In the genomic region with DNA sequence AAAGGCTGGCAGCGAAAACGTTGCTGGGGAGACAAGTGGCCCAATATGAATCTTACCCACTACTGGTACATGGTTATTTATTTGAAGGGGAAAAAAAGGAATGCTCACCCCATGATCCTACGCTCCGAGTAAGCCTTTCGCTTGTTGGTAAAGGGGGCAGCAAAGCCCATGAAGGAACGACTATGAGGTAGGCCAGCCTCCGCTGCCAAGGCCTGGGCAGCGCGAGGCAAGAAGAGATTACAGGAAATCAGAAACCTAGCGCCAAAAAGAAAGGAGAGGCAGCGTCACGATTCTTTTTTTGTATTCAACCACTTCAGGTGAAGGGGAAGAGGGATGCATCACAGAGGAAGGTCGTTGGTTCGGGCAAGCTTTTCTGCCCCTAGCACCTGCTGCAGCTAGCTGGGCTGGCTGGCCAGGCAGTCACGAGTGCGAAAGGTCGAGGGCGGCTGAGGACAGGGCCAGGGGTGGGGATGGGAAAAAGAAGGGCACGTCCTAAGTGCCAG, we compare ENCODE assay signal across 8 mouse cellular contexts. TPM values are rescaled to one million over a fixed set of nuclear protein-coding genes. Genes with fewer than 3 reads are reported as not detected.
A peak's percentile ranks its signal among the peaks of the same experiment; 100 is the strongest.
DNase-seq lines count a peak whose midpoint lies in the region; ATAC-seq and TF ChIP-seq lines count a peak whose summit lies in the region.

No protein-coding gene starts in this region.

- no peak for DNase-seq in heart, embryonic 10.5 days (ENCODE audit: low spot score)
- DNase-seq in heart, adult 18-20 months: no peak
- no peak for DNase-seq in adrenal gland, postnatal 14 days
- DNase-seq in left cerebral cortex, adult 18-20 months (ENCODE audit: low spot score in 2 of 2): no peak
- DNase-seq in left cerebral cortex, adult 9 months (ENCODE audit: low spot score in 2 of 2): no peak

- no peaks in the 10 kb centered on the region for H3K9me3 ChIP-seq in heart, embryonic 10.5 days
- H3K9me3 ChIP-seq in hindbrain, embryonic 13.5 days: no peaks in the 10 kb centered on the region

- peaks cover 19% of the 10 kb centered on the region for H3K36me3 ChIP-seq in heart, embryonic 10.5 days
- H3K36me3 ChIP-seq in hindbrain, embryonic 13.5 days: peaks cover 28% of the 10 kb centered on the region

- H3K27ac ChIP-seq in heart, embryonic 10.5 days: peak overlapping the region; percentile 86
- H3K27ac ChIP-seq in bone marrow, adult 2 months (ENCODE audit: control insufficient read depth, insufficient read depth, low read depth, low read length, poor library complexity): peak overlapping the region; percentile 97
- peak overlapping the region; percentile 98 for H3K27ac ChIP-seq in hindbrain, embryonic 13.5 days

- peak overlapping the region; percentile 80 for H3K4me3 ChIP-seq in heart, embryonic 10.5 days
- H3K4me3 ChIP-seq in bone marrow, adult 2 months (replicated peaks; ENCODE audit: control insufficient read depth, low read depth, low read length): peak overlapping the region; percentile 75
- peak overlapping the region; percentile 66 for H3K4me3 ChIP-seq in hindbrain, embryonic 13.5 days

- WGBS in heart, embryonic 10.5 days: 17% methylated on average over 19 of the region's 19 CpGs
- 17% methylated on average over 19 of the region's 19 CpGs for WGBS in bone marrow, adult 2 months
- WGBS in hindbrain, embryonic 13.5 days: 15% methylated on average over 19 of the region's 19 CpGs

- H3K4me1 ChIP-seq in heart, embryonic 10.5 days: peaks cover 23% of the 10 kb centered on the region
- H3K4me1 ChIP-seq in bone marrow, adult 2 months (ENCODE audit: control insufficient read depth, insufficient read depth, low read length): no peaks in the 10 kb centered on the region; the same call in 1 of the 2 replicates
- H3K4me1 ChIP-seq in hindbrain, embryonic 13.5 days (replicated peaks): peaks cover 26% of the 10 kb centered on the region

- TF ChIP-seq POLR2A in bone marrow, adult 2 months (IDR thresholded peaks at IDR 0.05; ENCODE audit: borderline replicate concordance, control insufficient read depth, low read depth, low read length): no peak

- no peak for TF ChIP-seq CTCF in bone marrow, adult 2 months (IDR thresholded peaks at IDR 0.05; ENCODE audit: control insufficient read depth, insufficient read depth, low read length)

- H3K4me2 ChIP-seq in hindbrain, embryonic 13.5 days: peak overlapping the region; percentile 93

- no peaks in the 10 kb centered on the region for H3K27me3 ChIP-seq in heart, embryonic 10.5 days (ENCODE audit: insufficient read depth, poor library complexity, severe bottlenecking)
- no peaks in the 10 kb centered on the region for H3K27me3 ChIP-seq in hindbrain, embryonic 13.5 days

- H3K9ac ChIP-seq in hindbrain, embryonic 13.5 days: peak overlapping the region; percentile 86

- ATAC-seq in hindbrain, embryonic 13.5 days (ENCODE audit: low FRiP score): no peak
- peak; percentile 6; the same call in 1 of the 2 replicates for ATAC-seq in megakaryocyte, adult 5-6 weeks (ENCODE audit: poor library complexity, severe bottlenecking)

RNA-seq across cellular contexts. Expression of a gene that starts 0.8 kb away (rescaled TPM):
- polyA plus RNA-seq in heart, embryonic 10.5 days (2016; fragmentation: Nextera tagmentation; extraction: Ambion mirVana): 9.7 and 10.7 TPM in 2 replicates
- total RNA-seq in heart, adult 18-20 months (2021): 100 to 1,000 TPM; 365 to 392 TPM
- polyA plus RNA-seq in bone marrow, adult 2 months (2011; ENCODE audit: insufficient read depth, insufficient read length, low replicate concordance, missing spikeins): 10.7 and 22.9 TPM in 2 replicates
- polyA plus RNA-seq in hindbrain, embryonic 13.5 days (2015; fragmentation: Nextera tagmentation; extraction: Ambion mirVana): 31.1 and 37.6 TPM in 2 replicates
- total RNA-seq in megakaryocyte, adult 5-6 weeks (2015): 22.6 and 24.4 TPM in 2 replicates
- 14.1 and 19.2 TPM in 2 replicates for total RNA-seq in megakaryocyte, adult 5-6 weeks (2017)
- 103 and 111 TPM in 2 replicates for total RNA-seq in adrenal gland, postnatal 14 days (2021)
- 10 to 100 TPM; 58.5 to 60.4 TPM for total RNA-seq in left cerebral cortex, adult 18-20 months (2021)

RNA-seq across cellular contexts. Expression of a gene that starts 9.0 kb away (rescaled TPM):
- polyA plus RNA-seq in heart, embryonic 10.5 days (2016; fragmentation: Nextera tagmentation; extraction: Ambion mirVana): 10.9 and 12.7 TPM in 2 replicates
- 10 to 100 TPM; 38.1 to 40.3 TPM for total RNA-seq in heart, adult 18-20 months (2021)
- 14.5 and 17.1 TPM in 2 replicates for polyA plus RNA-seq in bone marrow, adult 2 months (2011; ENCODE audit: insufficient read depth, insufficient read length, low replicate concordance, missing spikeins)
- 11.7 and 12.9 TPM in 2 replicates for polyA plus RNA-seq in hindbrain, embryonic 13.5 days (2015; fragmentation: Nextera tagmentation; extraction: Ambion mirVana)
- total RNA-seq in megakaryocyte, adult 5-6 weeks (2015): 35.2 and 37.0 TPM in 2 replicates
- 9.3 and 13.7 TPM in 2 replicates for total RNA-seq in megakaryocyte, adult 5-6 weeks (2017)
- total RNA-seq in adrenal gland, postnatal 14 days (2021): 66.7 and 66.9 TPM in 2 replicates
- total RNA-seq in left cerebral cortex, adult 18-20 months (2021): 10 to 100 TPM; 51.0 to 52.2 TPM

RNA-seq across cellular contexts. Expression of a gene that starts 30.4 kb away (rescaled TPM):
- 347 and 474 TPM in 2 replicates for polyA plus RNA-seq in heart, embryonic 10.5 days (2016; fragmentation: Nextera tagmentation; extraction: Ambion mirVana)
- total RNA-seq in heart, adult 18-20 months (2021): 1,000 to 10,000 TPM; 1,006 to 1,090 TPM
- polyA plus RNA-seq in bone marrow, adult 2 months (2011; ENCODE audit: insufficient read depth, insufficient read length, low replicate concordance, missing spikeins): 61.9 and 64.4 TPM in 2 replicates
- 232 and 235 TPM in 2 replicates for polyA plus RNA-seq in hindbrain, embryonic 13.5 days (2015; fragmentation: Nextera tagmentation; extraction: Ambion mirVana)
- 158 and 160 TPM in 2 replicates for total RNA-seq in megakaryocyte, adult 5-6 weeks (2015)
- 95.0 and 116 TPM in 2 replicates for total RNA-seq in megakaryocyte, adult 5-6 weeks (2017)
- total RNA-seq in adrenal gland, postnatal 14 days (2021): 918 and 1,019 TPM in 2 replicates
- 100 to 1,000 TPM; 222 to 232 TPM for total RNA-seq in left cerebral cortex, adult 18-20 months (2021)

RNA-seq across cellular contexts. Expression of a gene that starts 33.1 kb away (rescaled TPM):
- 0.07 and 2.4 TPM in 2 replicates for polyA plus RNA-seq in heart, embryonic 10.5 days (2016; fragmentation: Nextera tagmentation; extraction: Ambion mirVana)
- not detected for total RNA-seq in heart, adult 18-20 months (2021)
- not detected in 2 replicates for polyA plus RNA-seq in bone marrow, adult 2 months (2011; ENCODE audit: insufficient read depth, insufficient read length, low replicate concordance, missing spikeins)
- polyA plus RNA-seq in hindbrain, embryonic 13.5 days (2015; fragmentation: Nextera tagmentation; extraction: Ambion mirVana): not detected in 2 replicates
- not detected in 2 replicates for total RNA-seq in megakaryocyte, adult 5-6 weeks (2015)
- not detected in 2 replicates for total RNA-seq in megakaryocyte, adult 5-6 weeks (2017)
- total RNA-seq in adrenal gland, postnatal 14 days (2021): 0.78 TPM in 1 of 2 replicates, not detected in the other
- not detected for total RNA-seq in left cerebral cortex, adult 18-20 months (2021)

RNA-seq across cellular contexts. Expression of a gene that starts 43.3 kb away (rescaled TPM):
- polyA plus RNA-seq in heart, embryonic 10.5 days (2016; fragmentation: Nextera tagmentation; extraction: Ambion mirVana): 76.5 and 87.9 TPM in 2 replicates
- total RNA-seq in heart, adult 18-20 months (2021): 10 to 100 TPM; 41.0 to 42.8 TPM
- 26.4 and 40.0 TPM in 2 replicates for polyA plus RNA-seq in bone marrow, adult 2 months (2011; ENCODE audit: insufficient read depth, insufficient read length, low replicate concordance, missing spikeins)
- 126 and 139 TPM in 2 replicates for polyA plus RNA-seq in hindbrain, embryonic 13.5 days (2015; fragmentation: Nextera tagmentation; extraction: Ambion mirVana)
- 76.8 and 79.3 TPM in 2 replicates for total RNA-seq in megakaryocyte, adult 5-6 weeks (2015)
- total RNA-seq in megakaryocyte, adult 5-6 weeks (2017): 54.3 and 59.1 TPM in 2 replicates
- total RNA-seq in adrenal gland, postnatal 14 days (2021): 59.8 and 65.2 TPM in 2 replicates
- total RNA-seq in left cerebral cortex, adult 18-20 months (2021): 10 to 100 TPM; 81.2 to 85.5 TPM
